Mouse (Mus musculus): ENCODE data around the gene B4galnt2. TPM values are rescaled to one million over a fixed set of nuclear protein-coding genes. Genes with fewer than 3 reads are reported as not detected.

B4galnt2 gene
- polyA plus RNA-seq (2012; fragmentation: generic; extraction: Trizol): 0.14 TPM

GRCm38 (mm10) chr11:95914571-95914991 lies at the start of gene B4galnt2:
B4galnt2 (minus strand) TSS chr11:95914891.
- no peaks in the 10 kb centered on the region for H3K79me2 ChIP-seq (ENCODE audit: control insufficient read depth, insufficient read depth)
- TF ChIP-seq TCF12 (IDR thresholded peaks at IDR 0.05; ENCODE audit: insufficient read depth, poor library complexity, severe bottlenecking): no peak
- TF ChIP-seq MYOD1 (IDR thresholded peaks at IDR 0.05; ENCODE audit: control insufficient read depth in 1 of 3, insufficient read length in 2 of 3, low read depth in 2 of 3): peak in 1 of 3 experiments; percentile 28
- TF ChIP-seq CEBPB (IDR thresholded peaks at IDR 0.05; ENCODE audit: insufficient read depth, poor library complexity, severe bottlenecking): no peak
- peak in 1 of 3 experiments; percentile 31 for TF ChIP-seq MYOG (IDR thresholded peaks at IDR 0.05; ENCODE audit: control insufficient read depth in 1 of 3, insufficient read depth in 1 of 3, insufficient read length in 2 of 3, low read depth in 2 of 3)
- TF ChIP-seq SRF (IDR thresholded peaks at IDR 0.05; ENCODE audit: control insufficient read depth, insufficient read length, low read depth): no peak
- no peak for TF ChIP-seq REST (IDR thresholded peaks at IDR 0.05; ENCODE audit: insufficient read depth, insufficient read length)
- no peak within 1 kb of the TSS for H3ac ChIP-seq (ENCODE audit: control insufficient read depth, insufficient read length)
- H3K36me3 ChIP-seq (ENCODE audit: control insufficient read depth, insufficient read depth): no peaks in the 10 kb centered on the region
- peak within 1 kb of the TSS; percentile 11 for H3K4me3 ChIP-seq
- peaks cover 32% of the 10 kb centered on the region for H3K27me3 ChIP-seq (ENCODE audit: control insufficient read depth, insufficient read depth, insufficient read length)
- peak within 1 kb of the TSS; percentile 57 for H3K4me2 ChIP-seq (ENCODE audit: low read depth)

- H3K4me2 ChIP-seq (ENCODE audit: low read depth): no peak overlapping the region
- peaks cover 59% of the 10 kb centered on the region for H3K27me3 ChIP-seq (ENCODE audit: control insufficient read depth, insufficient read depth, insufficient read length)
- H3K79me2 ChIP-seq (ENCODE audit: control insufficient read depth, insufficient read depth): no peaks in the 10 kb centered on the region
- no peak overlapping the region for H3ac ChIP-seq (ENCODE audit: control insufficient read depth, insufficient read length)
- no peak overlapping the region for H3K4me3 ChIP-seq
- no peak for TF ChIP-seq TCF3 (IDR thresholded peaks at IDR 0.05; ENCODE audit: insufficient read length, low read depth)
- TF ChIP-seq POLR2AphosphoS2 (IDR thresholded peaks at IDR 0.05; ENCODE audit: insufficient read length, low read depth): no peak
- TF ChIP-seq POLR2A (IDR thresholded peaks at IDR 0.05; ENCODE audit: insufficient read length, low read depth): no peak
- no peak for TF ChIP-seq USF1 (IDR thresholded peaks at IDR 0.05; ENCODE audit: low read depth)
- no peak for TF ChIP-seq MYOD1 (IDR thresholded peaks at IDR 0.05; ENCODE audit: control insufficient read depth in 1 of 3, insufficient read length in 2 of 3, low read depth in 2 of 3)
- TF ChIP-seq E2F4 (IDR thresholded peaks at IDR 0.05; ENCODE audit: insufficient read depth): no peak
- TF ChIP-seq TCF12 (IDR thresholded peaks at IDR 0.05; ENCODE audit: insufficient read depth, poor library complexity, severe bottlenecking): no peak
- TF ChIP-seq MYOG (IDR thresholded peaks at IDR 0.05; ENCODE audit: control insufficient read depth in 1 of 3, insufficient read depth in 1 of 3, insufficient read length in 2 of 3, low read depth in 2 of 3): no peak
- no peak for TF ChIP-seq MAX (IDR thresholded peaks at IDR 0.05; ENCODE audit: low read depth)
- no peaks in the 10 kb centered on the region for H3K36me3 ChIP-seq (ENCODE audit: control insufficient read depth, insufficient read depth)
These were observed 48.6 kb upstream of the B4galnt2 start for GRCm38 (mm10) chr11:95963304-95963703.

GRCm38 (mm10) chr11:95959152-95959551 lies 44.5 kb upstream of the B4galnt2 start:
- Histone ChIP-seq H3K36me3 (ENCODE audit: control insufficient read depth, insufficient read depth) (no peaks in the 10 kb centered on the region), H3K4me3 (no peak overlapping the region), H3ac (ENCODE audit: control insufficient read depth, insufficient read length) (no peak overlapping the region), H3K79me2 (ENCODE audit: control insufficient read depth, insufficient read depth) (no peaks in the 10 kb centered on the region), H3K27me3 (ENCODE audit: control insufficient read depth, insufficient read depth, insufficient read length) (peaks cover 48% of the 10 kb centered on the region), H3K4me2 (ENCODE audit: low read depth) (no peak overlapping the region)
- no peak for TF ChIP-seq SRF (IDR thresholded peaks at IDR 0.05; ENCODE audit: control insufficient read depth, insufficient read length, low read depth)
- TF ChIP-seq POLR2AphosphoS2 (IDR thresholded peaks at IDR 0.05; ENCODE audit: insufficient read length, low read depth): no peak

- no peak overlapping the region for H3ac ChIP-seq (ENCODE audit: control insufficient read depth, insufficient read length)
- TF ChIP-seq E2F4 (IDR thresholded peaks at IDR 0.05; ENCODE audit: insufficient read depth) (no peak), POLR2A (IDR thresholded peaks at IDR 0.05; ENCODE audit: insufficient read length, low read depth) (no peak), REST (IDR thresholded peaks at IDR 0.05; ENCODE audit: insufficient read depth, insufficient read length) (no peak)
- H3K27me3 ChIP-seq (ENCODE audit: control insufficient read depth, insufficient read depth, insufficient read length): peaks cover 53% of the 10 kb centered on the region
- no peaks in the 10 kb centered on the region for H3K79me2 ChIP-seq (ENCODE audit: control insufficient read depth, insufficient read depth)
- no peak overlapping the region for H3K4me2 ChIP-seq (ENCODE audit: low read depth)
- H3K36me3 ChIP-seq (ENCODE audit: control insufficient read depth, insufficient read depth): no peaks in the 10 kb centered on the region
- H3K4me3 ChIP-seq: no peak overlapping the region
These were observed 43.6 kb upstream of the B4galnt2 start for GRCm38 (mm10) chr11:95958251-95958650.

DNA sequence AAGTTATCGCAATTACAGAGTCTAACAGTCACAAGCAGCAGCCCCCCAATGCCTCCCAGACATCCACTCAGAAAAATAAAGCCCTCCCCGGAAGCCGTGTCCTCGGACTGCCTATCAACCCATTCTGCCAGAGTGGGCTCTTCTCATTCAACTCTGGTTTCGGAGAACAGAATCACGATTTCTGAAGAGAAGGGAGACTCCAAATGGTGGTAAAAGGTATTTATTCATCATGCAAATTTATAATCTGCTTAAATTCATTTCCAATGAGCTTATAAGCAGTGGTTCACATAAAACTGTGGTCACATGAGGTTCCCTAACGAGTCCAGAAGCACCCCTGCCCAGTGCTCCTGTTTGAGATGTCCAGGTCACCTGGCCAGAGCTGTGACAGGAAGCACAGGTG lies 42.7 kb upstream of the B4galnt2 start:
- Histone ChIP-seq H3ac (ENCODE audit: control insufficient read depth, insufficient read length) (no peak overlapping the region), H3K4me2 (ENCODE audit: low read depth) (no peak overlapping the region), H3K27me3 (ENCODE audit: control insufficient read depth, insufficient read depth, insufficient read length) (peaks cover 55% of the 10 kb centered on the region), H3K79me2 (ENCODE audit: control insufficient read depth, insufficient read depth) (no peaks in the 10 kb centered on the region), H3K36me3 (ENCODE audit: control insufficient read depth, insufficient read depth) (no peaks in the 10 kb centered on the region), H3K4me3 (no peak overlapping the region)
- TF ChIP-seq TCF3 (IDR thresholded peaks at IDR 0.05; ENCODE audit: insufficient read length, low read depth) (no peak), MYOG (IDR thresholded peaks at IDR 0.05; ENCODE audit: control insufficient read depth in 1 of 3, insufficient read depth in 1 of 3, insufficient read length in 2 of 3, low read depth in 2 of 3) (no peak), CEBPB (IDR thresholded peaks at IDR 0.05; ENCODE audit: insufficient read depth, poor library complexity, severe bottlenecking) (no peak), TCF12 (IDR thresholded peaks at IDR 0.05; ENCODE audit: insufficient read depth, poor library complexity, severe bottlenecking) (no peak), USF1 (IDR thresholded peaks at IDR 0.05; ENCODE audit: low read depth) (no peak), MYOD1 (IDR thresholded peaks at IDR 0.05; ENCODE audit: control insufficient read depth in 1 of 3, insufficient read length in 2 of 3, low read depth in 2 of 3) (no peak), REST (IDR thresholded peaks at IDR 0.05; ENCODE audit: insufficient read depth, insufficient read length) (no peak), MAX (IDR thresholded peaks at IDR 0.05; ENCODE audit: low read depth) (no peak), E2F4 (IDR thresholded peaks at IDR 0.05; ENCODE audit: insufficient read depth) (no peak), POLR2A (IDR thresholded peaks at IDR 0.05; ENCODE audit: insufficient read length, low read depth) (no peak), POLR2AphosphoS2 (IDR thresholded peaks at IDR 0.05; ENCODE audit: insufficient read length, low read depth) (no peak), SRF (IDR thresholded peaks at IDR 0.05; ENCODE audit: control insufficient read depth, insufficient read length, low read depth) (no peak)

Data from myocyte (in vitro differentiated cells).